Mouse (Mus musculus) hindbrain, embryonic 14.5 days (tissue): Measurements from ENCODE around the gene Mydgf. TPM values are rescaled to one million over a fixed set of nuclear protein-coding genes. Genes with fewer than 3 reads are reported as not detected.

Source experiments
- ATAC-seq: fragments of 200-750 bp; cut with Nextera tagmentation; 2 replicates; pipeline ENCODE4 v1.8.0; 2017; ENCODE audit warnings: moderate number of reproducible peaks, mild to moderate bottlenecking, moderate TSS enrichment, moderate library complexity; ENCODE audit not compliant: low FRiP score
- DNase-seq: peaks from one replicate; pipeline ENCODE4 v3.0.0-alpha.2; 2015; ENCODE audit warnings: low spot score
- H3K27ac ChIP-seq: fragments of 300-500 bp; sonication (generic); 2 replicates; pipeline ENCODE4 v1.5.1; 2014; ENCODE audit warnings: mild to moderate bottlenecking, moderate library complexity
- H3K27me3 ChIP-seq: fragments of 300-500 bp; sonication (generic); 2 replicates; pipeline ENCODE4 v1.6.1; 2014; ENCODE audit warnings: mild to moderate bottlenecking, low read length, mixed read lengths; ENCODE audit not compliant: control insufficient read depth, insufficient read depth
- H3K36me3 ChIP-seq: fragments of 300-500 bp; sonication (generic); replicated peaks from 2 replicates; pipeline ENCODE4 v1.6.1; 2014; ENCODE audit not compliant: control insufficient read depth, insufficient read depth
- H3K4me1 ChIP-seq: fragments of 300-500 bp; sonication (generic); replicated peaks from 2 replicates; pipeline ENCODE4 v1.6.1; 2014; ENCODE audit warnings: antibody characterized with exemption, low read length, mixed read lengths; ENCODE audit not compliant: control insufficient read depth, insufficient read depth
- H3K4me2 ChIP-seq: fragments of 300-500 bp; sonication (generic); replicated peaks from 2 replicates; pipeline ENCODE4 v1.6.1; 2014; ENCODE audit warnings: mild to moderate bottlenecking, moderate library complexity
- H3K4me3 ChIP-seq: fragments of 300-500 bp; sonication (generic); replicated peaks from 2 replicates; pipeline ENCODE4 v1.5.1; 2014; ENCODE audit warnings: mild to moderate bottlenecking, low read length
- H3K9ac ChIP-seq: fragments of 300-500 bp; sonication (generic); 2 replicates; pipeline ENCODE4 v1.6.1; 2014
- H3K9me3 ChIP-seq: fragments of 300-500 bp; sonication (generic); 2 replicates; pipeline ENCODE4 v1.6.1; 2016; ENCODE audit warnings: low read length; ENCODE audit not compliant: control insufficient read depth
- WGBS: fragments of 180-500 bp; shearing (Covaris S2); extraction: QIAGEN DNeasy Blood & Tissue Kit; methylation state at CpG from one replicate; pipeline ENCODE4 v1.1.7; 2014; 5-methylcytosine and 5-hydroxymethylcytosine counted together
- polyA plus RNA-seq: library from polyadenylated mRNA; unstranded; fragments of >200 nt; fragmentation: Nextera tagmentation; extraction: Ambion mirVana; gene quantifications from 2 replicates; pipeline ENCODE4 v1.2.1, GENCODE M21; 2014

The Mydgf gene
- polyA plus RNA-seq, 1 experiment from 2014 or later, result 70.8 TPM

DNA sequence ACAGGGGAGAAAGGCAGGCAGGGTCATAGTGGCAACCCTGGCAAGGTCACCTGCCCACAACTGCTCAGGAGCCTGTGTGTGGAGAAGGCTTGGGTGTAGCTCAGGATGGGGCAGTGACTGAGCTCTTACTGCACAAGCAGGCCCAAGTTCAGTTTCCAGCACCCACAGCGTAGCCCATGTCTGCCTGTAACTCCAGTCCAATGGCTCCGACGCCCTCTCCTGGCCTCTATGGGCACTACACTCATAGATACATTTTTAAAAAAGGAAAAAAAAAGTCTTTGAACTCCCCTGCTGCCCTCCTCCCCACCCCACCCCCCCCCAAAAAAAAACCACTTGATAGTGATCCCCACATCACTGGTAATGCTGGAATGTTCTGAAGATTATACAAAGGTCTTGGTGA, 17.9 kb upstream of the Mydgf start:
- 75% methylated on average over 3 of the region's 3 CpGs for WGBS
- H3K27ac ChIP-seq, result no peak overlapping the region
- ATAC-seq, result no peak

GRCm38 (mm10) chr17:56200586-56200985, 16.9 kb upstream of the Mydgf start:
- no peak for DNase-seq
- H3K27me3 ChIP-seq, result no peaks in the 10 kb centered on the region
- H3K36me3 ChIP-seq, result peaks cover 87% of the 10 kb centered on the region
- ATAC-seq, result no peak
- H3K27ac ChIP-seq, result no peak overlapping the region
- H3K4me1 ChIP-seq, result no peaks in the 10 kb centered on the region
- no peak overlapping the region for H3K4me3 ChIP-seq
- H3K9me3 ChIP-seq, result no peaks in the 10 kb centered on the region
- no peak overlapping the region for H3K4me2 ChIP-seq
- H3K9ac ChIP-seq, result no peak overlapping the region
- WGBS, result 85% methylated on average over 9 of the region's 9 CpGs

More for the DNA sequence above, 17.9 kb upstream of the Mydgf start:
- Histone ChIP-seq H3K9me3 (no peaks in the 10 kb centered on the region), H3K4me2 (no peak overlapping the region), H3K4me3 (no peak overlapping the region), H3K9ac (no peak overlapping the region), H3K36me3 (peaks cover 90% of the 10 kb centered on the region), H3K27me3 (no peaks in the 10 kb centered on the region), H3K4me1 (no peaks in the 10 kb centered on the region)
- DNase-seq, result no peak

DNA sequence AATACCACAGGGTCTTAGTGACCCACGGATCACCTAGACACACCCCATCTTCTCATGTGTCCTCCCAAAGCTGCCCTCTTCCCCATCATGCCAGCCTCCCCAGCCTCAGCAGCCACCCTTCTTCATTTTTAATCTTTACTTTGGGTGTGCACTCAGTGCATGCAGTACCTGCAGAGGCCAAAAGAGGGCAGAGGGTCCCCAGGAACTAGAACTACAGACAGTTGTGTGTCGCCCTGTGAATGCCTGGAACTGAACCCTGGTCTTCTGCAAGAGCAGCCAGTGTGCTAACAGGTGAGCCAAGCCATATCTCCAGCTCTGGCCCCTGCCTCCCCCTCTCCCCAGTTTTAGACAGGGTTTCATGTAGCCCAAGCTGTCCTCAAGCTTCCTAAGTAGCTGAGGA, 13.1 kb upstream of the Mydgf start:
- Histone ChIP-seq H3K9ac (no peak overlapping the region), H3K27me3 (no peaks in the 10 kb centered on the region), H3K9me3 (no peaks in the 10 kb centered on the region), H3K4me2 (no peak overlapping the region), H3K4me1 (no peaks in the 10 kb centered on the region), H3K36me3 (peaks cover 87% of the 10 kb centered on the region), H3K27ac (no peak overlapping the region), H3K4me3 (no peak overlapping the region)
- ATAC-seq, result no peak
- no peak for DNase-seq
- WGBS, result 68% methylated on average over 2 of the region's 2 CpGs

GRCm38 (mm10) chr17:56194765-56195164, 11.0 kb upstream of the Mydgf start:
- 94% methylated on average over 13 of the region's 13 CpGs for WGBS
- H3K4me2 ChIP-seq, result no peak overlapping the region
- no peaks in the 10 kb centered on the region for H3K4me1 ChIP-seq
- no peaks in the 10 kb centered on the region for H3K27me3 ChIP-seq
- H3K4me3 ChIP-seq, result no peak overlapping the region
- H3K9me3 ChIP-seq, result no peaks in the 10 kb centered on the region
- no peak overlapping the region for H3K9ac ChIP-seq
- ATAC-seq (no peak), DNase-seq (no peak)
- no peak overlapping the region for H3K27ac ChIP-seq
- H3K36me3 ChIP-seq, result peaks cover 95% of the 10 kb centered on the region

DNA sequence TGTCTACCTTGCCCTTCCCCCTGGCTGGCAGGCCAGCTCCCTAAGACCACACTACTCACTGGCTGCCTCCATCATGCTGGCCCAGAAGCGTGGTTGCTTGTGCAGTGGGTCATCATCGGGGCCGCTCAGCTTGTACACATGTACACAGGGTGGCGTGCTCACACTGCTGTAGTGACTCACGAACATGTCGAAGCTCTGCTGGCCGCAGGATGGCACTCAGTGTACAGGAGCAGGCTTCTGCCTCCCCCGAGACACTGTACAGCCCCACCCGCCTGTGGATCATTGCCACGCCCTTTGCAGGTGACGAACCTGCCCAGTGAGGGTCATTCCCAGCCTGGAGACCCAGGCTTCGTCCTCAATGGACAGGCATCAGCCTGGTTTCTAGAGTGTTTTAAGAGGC, 10.6 kb upstream of the Mydgf start:
- no peak for ATAC-seq
- DNase-seq, result no peak
- Histone ChIP-seq H3K4me3 (no peak overlapping the region), H3K27me3 (no peaks in the 10 kb centered on the region), H3K4me1 (no peaks in the 10 kb centered on the region), H3K9ac (no peak overlapping the region), H3K36me3 (peaks cover 96% of the 10 kb centered on the region), H3K4me2 (no peak overlapping the region), H3K27ac (no peak overlapping the region), H3K9me3 (no peaks in the 10 kb centered on the region)
- 97% methylated on average over 12 of the region's 12 CpGs for WGBS

GRCm38 (mm10) chr17:56191266-56191665, 7.5 kb upstream of the Mydgf start:
- Histone ChIP-seq H3K36me3 (peaks cover 96% of the 10 kb centered on the region), H3K4me2 (no peak overlapping the region), H3K27ac (no peak overlapping the region), H3K4me1 (no peaks in the 10 kb centered on the region), H3K9ac (no peak overlapping the region), H3K4me3 (no peak overlapping the region), H3K27me3 (no peaks in the 10 kb centered on the region), H3K9me3 (no peaks in the 10 kb centered on the region)
- WGBS, result 80% methylated on average over 6 of the region's 6 CpGs
- DNase-seq (no peak), ATAC-seq (no peak)

- Histone ChIP-seq H3K4me2 (no peak overlapping the region), H3K27me3 (no peaks in the 10 kb centered on the region), H3K36me3 (peaks cover 63% of the 10 kb centered on the region), H3K4me3 (no peak overlapping the region), H3K27ac (peak overlapping the region; percentile 35; the same call in 1 of the 2 replicates), H3K4me1 (peaks cover 7% of the 10 kb centered on the region), H3K9me3 (no peaks in the 10 kb centered on the region), H3K9ac (0 out of 2 replicates have a peak overlapping the region, but pooled peaks have one; percentile 11)
- 39% methylated on average over 11 of the region's 11 CpGs for WGBS
- no peak for DNase-seq
- ATAC-seq, result no peak
Observed at GRCm38 (mm10) chr17:56185281-56186141, 1.8 kb upstream of the Mydgf start.

- H3K27me3 ChIP-seq, result no peaks in the 10 kb centered on the region
- H3K36me3 ChIP-seq, result peaks cover 55% of the 10 kb centered on the region
- no peaks in the 10 kb centered on the region for H3K9me3 ChIP-seq
- H3K4me2 ChIP-seq, result peak overlapping the region; percentile 96
- H3K4me1 ChIP-seq, result peaks cover 7% of the 10 kb centered on the region
- H3K27ac ChIP-seq, result peak overlapping the region; percentile 15; the same call in 1 of the 2 replicates
- DNase-seq (no peak), ATAC-seq (peak; percentile 7)
- peak overlapping the region; percentile 67 for H3K9ac ChIP-seq
- 1% methylated on average over 14 of the region's 14 CpGs for WGBS
- H3K4me3 ChIP-seq, result peak overlapping the region; percentile 57
Observed at GRCm38 (mm10) chr17:56182975-56183657, 604 bp downstream of the Mydgf start.

GRCm38 (mm10) chr17:56175416-56175815, 8.3 kb downstream of the Mydgf start:
- Histone ChIP-seq H3K4me1 (no peaks in the 10 kb centered on the region), H3K27me3 (no peaks in the 10 kb centered on the region), H3K4me2 (no peak overlapping the region), H3K9ac (no peak overlapping the region), H3K4me3 (no peak overlapping the region), H3K9me3 (no peaks in the 10 kb centered on the region), H3K27ac (no peak overlapping the region), H3K36me3 (peaks cover 53% of the 10 kb centered on the region)
- ATAC-seq (no peak), DNase-seq (no peak)
- WGBS, result 100% methylated on average over 3 of the region's 3 CpGs
